Mouse (Mus musculus): ENCODE data around the gene Avpr2.

GRCm38 (mm10) chrX:73918631-73919030 lies 26.7 kb downstream of the Avpr2 start:
- no peak for TF ChIP-seq CTCF (IDR thresholded peaks at IDR 0.05; ENCODE audit: borderline replicate concordance, extremely low read depth, insufficient read depth, insufficient read length)
- no peak for TF ChIP-seq POLR2A (IDR thresholded peaks at IDR 0.05; ENCODE audit: borderline replicate concordance, extremely low read depth, insufficient read depth, insufficient read length, poor library complexity, severe bottlenecking)

Data from brain, embryonic 14.5 days (tissue).